Mouse (Mus musculus): ENCODE data around the gene Eef2k. TPM values are rescaled to one million over a fixed set of nuclear protein-coding genes. Genes with fewer than 3 reads are reported as not detected.
A peak's percentile ranks its signal among the peaks of the same experiment; 100 is the strongest.

Eef2k gene
- total RNA-seq, 2 experiments from 2014 or later, result 56.3 to 60.9 TPM

DNA sequence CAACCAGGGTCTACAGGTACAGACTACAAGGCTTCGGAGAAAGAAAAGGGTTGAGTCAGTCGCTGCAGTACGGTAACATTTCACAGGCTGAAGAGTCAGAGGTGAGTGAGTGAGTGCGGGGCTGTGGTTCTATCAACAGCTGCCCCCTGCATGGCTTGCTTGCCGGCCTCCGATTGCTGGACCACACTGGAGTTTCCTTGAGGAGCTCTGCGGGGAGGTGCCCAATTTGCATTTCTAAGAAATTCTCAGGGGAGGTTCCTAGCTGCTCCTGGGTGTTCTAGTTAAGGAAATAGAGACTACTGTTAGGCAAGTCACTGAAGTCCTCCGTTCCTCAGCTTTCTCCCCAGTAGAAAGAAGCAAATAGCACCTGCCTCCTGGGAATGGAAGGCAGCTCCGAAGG lies 2.1 kb downstream of the Eef2k start:
- no peak for DNase-seq

DNA sequence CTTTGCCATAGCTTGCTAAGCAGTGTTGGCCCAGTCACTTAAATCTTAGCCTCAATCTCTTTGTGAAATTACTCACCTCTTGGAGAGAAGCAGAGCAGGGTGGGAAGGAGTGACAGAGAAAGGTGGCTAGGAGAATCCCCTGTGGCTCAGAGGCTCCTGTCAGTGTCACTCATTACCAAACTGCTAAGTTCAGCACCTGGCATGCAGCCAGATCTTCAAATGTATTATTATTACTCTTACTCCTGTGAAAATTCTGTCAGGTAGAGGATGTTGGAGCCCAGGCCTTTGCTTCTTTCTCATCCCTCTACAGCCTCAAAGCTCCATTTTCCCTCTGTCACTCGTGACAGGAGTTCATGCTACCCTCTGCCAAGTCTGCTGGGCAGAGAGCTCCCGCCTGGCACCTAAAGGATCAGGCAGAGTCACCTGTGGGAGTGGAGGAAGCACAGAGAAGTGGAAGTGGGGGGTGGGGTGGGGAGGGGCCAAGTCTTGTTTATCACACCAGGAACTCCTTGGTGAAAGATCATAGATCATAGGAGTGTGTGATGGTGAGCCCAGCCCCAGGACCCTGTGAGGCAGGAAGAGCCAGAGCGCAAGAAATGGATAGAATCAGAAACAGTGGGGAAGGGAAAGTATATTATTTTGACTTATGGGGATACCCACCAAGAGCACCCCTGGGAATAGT lies 6.3 kb downstream of the Eef2k start:
- no peak for DNase-seq

DNA sequence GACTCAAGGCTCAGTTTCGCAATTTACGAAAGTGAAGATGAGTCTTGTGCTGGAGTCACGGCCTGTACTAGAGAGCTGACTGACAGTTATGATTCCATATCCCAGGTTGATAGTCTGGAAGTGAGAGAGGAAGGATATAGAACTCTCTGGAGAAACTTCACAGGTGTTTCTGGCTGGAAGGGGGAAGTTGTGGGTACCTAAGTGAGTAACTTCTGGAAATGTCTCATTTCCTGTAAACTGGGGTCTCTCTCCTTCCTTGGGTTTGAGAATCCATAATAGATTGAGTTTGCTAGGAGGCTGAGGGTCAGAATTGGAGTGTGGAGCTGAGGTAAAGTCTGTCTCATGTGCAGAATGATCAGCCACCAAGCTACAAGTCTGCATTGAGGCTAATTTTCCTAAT lies 7.5 kb downstream of the Eef2k start:
- no peak for DNase-seq

DNA sequence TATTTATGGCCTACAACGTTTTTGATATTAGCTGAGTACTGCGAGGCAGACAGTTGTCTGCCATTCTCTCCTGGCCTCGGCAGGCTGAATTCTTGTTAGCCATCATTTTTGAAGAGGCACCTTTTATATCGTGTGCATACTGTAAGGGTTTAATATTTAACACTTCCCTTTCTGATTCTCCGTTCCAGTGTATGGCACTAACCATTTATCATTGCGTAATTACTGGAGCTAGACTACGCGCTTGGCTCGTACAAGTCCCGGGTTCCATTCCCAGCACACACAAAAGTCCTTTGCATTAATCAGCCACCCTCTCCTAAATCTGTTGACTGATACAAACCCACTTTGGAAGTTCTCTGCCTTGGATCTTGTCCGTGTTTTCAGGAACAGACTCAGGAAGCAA lies 17.2 kb downstream of the Eef2k start:
- DNase-seq, result no peak

DNA sequence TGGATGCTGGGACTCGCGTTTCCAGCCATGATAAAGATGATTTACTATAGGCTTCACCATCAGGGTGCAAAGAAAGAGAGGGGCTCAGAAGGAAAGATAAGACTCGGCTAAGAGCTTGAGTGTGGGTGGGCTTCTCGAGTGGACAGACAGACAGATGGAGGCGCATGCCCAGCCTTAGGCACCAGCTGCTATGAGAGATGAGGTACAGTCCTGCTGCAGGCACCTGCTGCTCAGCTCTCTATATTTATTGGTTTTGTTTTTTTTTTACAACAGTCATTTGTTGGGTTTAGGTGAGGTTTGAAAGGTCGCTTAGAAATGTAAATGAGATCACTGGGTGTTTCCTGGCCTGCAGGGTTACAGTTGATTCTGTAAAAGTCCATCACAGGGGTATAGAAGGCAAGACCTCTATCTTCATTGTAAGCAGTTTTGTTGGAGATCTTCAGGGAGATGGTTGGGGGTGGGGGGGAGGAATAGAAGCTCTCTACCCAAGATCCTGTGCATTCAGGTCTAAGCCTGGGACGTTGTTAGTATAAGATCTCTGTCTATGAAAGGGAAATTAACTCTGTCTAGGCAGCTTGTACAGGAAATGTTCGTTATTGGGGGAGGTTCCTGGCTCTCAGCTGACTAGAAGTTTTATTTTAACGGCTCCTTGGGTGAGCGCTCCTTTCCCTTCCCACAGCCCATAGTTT lies 18.3 kb downstream of the Eef2k start:
- no peak for DNase-seq

DNA sequence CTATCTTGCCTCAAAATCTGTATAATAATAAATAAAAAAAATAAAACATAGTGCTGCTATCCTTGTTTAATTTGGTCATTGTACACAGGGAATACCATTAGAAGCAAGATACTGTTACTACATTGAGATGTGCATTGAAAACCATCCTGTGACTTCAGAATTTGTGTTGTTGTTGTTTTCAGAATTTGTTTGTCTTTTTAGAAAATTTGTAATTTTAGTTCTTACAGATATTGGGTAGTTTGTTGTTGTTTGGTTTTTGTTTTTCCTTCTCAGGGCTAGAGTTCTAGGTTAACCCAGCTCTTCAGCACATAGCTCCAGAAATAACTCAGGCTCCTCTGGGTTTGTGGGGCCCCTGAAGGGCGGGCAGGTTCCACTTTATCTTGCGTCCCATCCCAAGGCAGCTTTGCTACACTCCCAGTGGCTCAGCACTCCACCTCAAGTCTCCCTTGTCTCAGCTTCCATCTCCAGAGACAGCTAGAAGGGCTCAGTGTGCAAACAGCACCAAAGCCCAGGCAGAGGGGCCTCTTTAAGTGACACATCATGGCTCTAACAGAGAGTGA lies 18.9 kb downstream of the Eef2k start:
- no peak for DNase-seq

DNA sequence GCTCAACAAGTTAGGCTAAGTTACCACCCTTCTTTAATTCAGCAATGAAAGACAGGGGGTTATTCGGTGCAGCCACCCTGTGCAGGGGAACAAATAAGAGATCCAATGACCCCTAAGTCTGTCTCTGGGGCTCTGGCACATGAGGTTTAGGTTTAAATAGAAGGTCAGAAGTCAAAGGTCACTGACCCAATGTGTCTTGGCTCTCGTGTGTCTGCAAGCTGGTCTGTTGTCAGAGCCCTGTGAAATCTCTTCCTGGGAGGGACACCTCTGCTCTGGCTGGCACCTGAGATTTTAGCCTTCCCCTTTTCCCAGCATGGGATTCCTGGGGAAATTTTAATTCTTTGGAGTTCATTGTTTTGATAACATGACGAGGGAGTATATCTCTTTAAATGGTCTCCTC lies 19.6 kb downstream of the Eef2k start:
- no peak for DNase-seq

DNA sequence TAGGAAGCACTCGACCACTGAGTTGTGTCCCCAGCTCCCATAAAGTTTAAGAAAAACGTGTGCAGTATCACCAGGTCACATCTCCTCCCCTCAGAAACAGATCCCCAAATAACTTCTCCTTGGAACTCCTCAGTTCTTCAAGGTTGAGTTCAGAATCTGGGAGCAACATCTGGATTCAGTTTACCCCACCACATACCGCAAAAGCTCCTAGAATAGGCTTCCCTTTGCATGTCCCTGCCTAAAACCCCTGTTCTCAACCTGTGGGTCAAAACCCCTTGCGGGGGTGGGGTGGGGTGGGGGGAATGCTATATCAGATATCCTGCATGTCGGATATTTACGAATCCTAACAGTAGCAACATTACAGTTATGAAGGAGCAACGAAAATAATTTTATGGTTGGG lies 20.0 kb downstream of the Eef2k start:
- DNase-seq, result no peak

DNA sequence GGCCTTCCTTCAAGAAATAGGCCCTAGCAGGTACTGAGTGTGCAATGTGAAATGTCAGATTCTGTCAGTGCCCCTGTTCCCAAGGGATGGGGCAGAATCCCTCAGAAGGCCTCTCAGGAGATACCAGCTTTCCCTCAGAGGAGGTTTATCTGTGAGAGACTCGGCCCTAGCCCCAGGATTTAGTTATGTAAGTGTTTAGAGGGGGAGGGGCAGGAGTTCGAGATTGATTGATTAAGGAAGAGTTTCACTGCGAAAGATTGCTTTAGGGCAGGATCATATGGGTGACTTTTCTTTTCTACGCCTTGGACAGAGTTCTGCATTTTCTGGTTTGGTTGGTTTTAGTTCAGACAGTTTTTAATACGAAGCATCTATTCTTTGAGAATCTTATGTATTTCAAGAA lies 20.8 kb downstream of the Eef2k start:
- no peak for DNase-seq

DNA sequence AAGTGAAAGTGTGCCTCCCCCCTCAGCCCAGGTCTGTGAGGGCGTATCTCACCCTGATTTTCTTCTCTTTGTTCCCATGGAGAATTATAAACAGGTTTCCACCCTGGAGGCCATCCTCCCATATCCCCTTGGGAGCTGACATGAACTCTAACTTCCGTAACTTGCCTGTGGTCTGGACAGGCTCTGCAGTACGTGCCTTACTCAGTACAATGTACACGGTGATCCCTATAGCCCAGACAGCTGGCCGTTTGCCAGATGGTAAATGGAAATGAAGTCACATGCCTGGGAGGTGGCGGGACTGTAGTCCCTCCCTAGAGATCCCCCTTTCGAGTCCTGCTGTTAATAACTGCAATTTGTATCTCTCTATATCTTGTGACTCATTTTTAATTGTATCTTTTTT lies 22.5 kb downstream of the Eef2k start:
- no peak for DNase-seq

DNA sequence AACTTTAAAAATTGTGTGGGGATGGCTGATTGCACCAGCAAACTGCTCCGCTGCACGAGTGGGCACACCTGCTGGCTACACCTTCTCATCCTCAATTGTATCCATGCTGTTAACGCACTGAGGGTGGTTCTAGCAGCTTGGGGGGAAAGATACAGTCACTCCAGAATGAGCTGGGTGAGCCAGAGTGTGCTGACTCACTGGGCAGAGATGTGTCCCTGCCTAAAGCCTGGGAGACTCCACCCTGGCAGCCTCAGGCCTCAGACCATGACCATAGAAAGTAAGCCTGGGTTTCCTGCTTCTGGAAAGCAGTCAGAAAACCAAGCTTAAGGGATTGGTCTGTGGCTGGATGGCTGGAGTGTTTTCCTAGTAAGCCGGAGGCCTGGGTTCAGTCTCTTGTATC lies 23.2 kb downstream of the Eef2k start:
- DNase-seq, result no peak

DNA sequence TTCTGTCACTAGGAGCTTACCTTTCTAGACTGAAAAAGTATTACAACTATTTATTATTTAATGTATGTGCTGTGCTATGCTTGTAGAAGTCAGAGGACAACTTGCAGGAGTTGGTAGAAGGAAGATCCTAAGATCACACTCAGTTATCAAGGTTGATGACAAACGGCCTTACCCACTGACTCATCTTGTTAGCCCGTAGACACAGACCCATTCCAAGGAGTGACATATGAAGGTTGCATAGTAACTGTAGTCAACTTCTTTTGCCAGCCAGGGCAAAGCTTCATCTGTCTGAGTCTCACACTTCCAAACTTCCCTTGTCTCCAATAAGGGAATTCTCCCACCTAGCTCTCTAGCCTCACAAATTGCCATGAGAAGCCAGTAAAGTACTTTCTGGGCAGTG lies 24.1 kb downstream of the Eef2k start:
- DNase-seq, result no peak

DNA sequence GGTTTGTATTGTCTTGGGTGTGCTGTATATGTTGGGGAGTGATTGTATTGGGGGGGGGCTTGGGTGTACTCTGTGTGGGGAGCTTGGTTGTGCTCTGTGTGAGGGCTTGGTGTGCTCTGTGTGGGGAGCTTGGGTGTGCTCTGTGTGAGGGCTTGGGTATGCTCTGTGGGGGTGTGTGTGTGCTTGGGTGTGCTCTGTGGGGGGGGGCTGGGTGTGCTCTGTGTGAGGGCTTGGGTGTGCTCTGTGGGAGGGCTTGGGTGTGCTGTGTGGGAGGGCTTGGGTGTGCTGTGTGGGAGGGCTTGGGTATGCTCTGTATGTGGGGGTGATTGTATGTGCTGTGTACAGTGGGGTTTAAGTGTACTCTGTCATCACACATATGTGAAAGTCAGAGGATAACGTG lies 25.1 kb downstream of the Eef2k start:
- no peak for DNase-seq

DNA sequence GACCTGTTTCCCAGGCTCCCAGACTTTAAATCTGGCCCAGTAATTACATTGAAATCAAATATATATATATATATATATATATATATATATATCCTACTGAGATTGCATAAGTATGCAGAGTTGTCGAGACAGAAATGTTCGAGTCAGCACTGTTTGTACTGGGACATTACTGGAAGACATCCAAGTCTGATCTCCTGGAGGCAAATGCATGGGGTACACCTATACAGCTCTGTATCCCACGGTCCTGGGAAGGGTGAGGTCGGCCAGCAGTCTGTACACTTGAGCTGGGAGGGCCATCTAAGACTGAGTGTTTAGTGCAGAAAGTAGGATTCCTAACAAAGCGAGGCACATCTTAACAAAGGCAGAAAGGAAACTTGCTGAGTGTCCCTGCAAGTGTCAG lies 27.3 kb downstream of the Eef2k start:
- no peak for DNase-seq

DNA sequence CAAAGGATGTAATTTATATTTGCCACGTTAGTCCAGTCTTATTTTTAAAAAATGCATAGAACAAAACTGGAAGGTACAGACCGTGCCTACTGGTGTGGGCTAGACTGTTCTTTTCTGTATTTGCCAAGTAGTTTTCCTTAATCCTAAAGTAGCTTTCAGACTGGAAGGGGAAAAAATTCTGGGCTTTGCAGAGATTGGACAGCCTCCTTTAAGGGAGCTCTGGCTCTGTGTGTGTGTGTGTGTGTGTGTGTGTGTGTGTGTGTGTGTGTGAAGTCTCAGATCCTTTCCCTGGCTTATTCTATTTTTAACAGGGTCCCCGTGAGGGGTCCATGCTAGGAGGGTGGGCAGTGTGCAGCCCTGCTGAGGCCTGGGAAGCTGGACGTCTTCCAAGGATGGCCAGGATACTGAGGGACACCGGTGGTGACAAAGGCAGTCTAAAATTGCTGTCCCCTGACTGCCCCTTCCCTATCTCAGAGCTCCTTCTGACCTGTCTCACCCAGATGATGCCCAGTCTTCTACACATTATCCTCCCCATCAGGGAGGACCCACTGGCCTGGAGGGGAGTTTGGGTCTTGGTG lies 27.9 kb downstream of the Eef2k start:
- DNase-seq, result no peak

DNA sequence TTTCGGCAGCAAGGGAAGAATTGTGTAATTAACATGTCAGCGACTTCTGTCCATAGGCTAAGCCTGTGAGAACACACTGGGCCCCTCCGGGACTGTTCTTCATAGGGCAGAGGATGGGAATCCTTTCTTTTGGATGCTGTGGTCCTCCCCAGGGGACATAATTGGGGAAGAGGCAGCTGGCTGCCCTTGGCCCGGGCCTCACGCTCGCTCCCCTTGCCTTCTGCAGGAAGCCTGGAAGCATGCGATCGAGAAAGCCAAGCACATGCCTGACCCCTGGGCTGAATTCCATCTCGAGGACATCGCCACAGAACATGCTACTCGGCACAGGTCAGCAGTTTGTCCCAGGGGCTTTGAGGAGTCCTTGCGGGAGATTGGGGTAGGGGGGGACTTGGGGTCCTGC lies 30.5 kb downstream of the Eef2k start:
- DNase-seq, result peak; percentile 22

DNA sequence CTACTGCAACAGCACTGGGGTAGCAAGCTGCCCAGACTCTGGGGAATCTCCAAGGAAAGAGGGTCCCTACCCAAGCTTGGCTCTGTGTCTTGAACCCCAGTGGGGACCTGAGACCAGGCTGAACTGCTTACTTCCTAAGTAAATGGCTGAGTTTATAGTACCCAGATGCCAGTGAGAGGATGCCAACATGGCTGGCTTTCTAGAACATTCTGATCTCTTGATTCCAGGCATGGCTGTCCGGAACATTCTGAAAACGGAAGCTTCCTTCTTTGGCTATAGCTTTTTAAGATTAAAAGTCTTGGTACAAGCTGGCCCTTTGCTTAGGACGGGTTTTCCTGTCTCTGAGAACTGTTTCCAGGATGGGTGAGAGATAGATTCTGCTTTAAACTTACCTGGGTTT lies 31.4 kb downstream of the Eef2k start:
- no peak for DNase-seq

DNA sequence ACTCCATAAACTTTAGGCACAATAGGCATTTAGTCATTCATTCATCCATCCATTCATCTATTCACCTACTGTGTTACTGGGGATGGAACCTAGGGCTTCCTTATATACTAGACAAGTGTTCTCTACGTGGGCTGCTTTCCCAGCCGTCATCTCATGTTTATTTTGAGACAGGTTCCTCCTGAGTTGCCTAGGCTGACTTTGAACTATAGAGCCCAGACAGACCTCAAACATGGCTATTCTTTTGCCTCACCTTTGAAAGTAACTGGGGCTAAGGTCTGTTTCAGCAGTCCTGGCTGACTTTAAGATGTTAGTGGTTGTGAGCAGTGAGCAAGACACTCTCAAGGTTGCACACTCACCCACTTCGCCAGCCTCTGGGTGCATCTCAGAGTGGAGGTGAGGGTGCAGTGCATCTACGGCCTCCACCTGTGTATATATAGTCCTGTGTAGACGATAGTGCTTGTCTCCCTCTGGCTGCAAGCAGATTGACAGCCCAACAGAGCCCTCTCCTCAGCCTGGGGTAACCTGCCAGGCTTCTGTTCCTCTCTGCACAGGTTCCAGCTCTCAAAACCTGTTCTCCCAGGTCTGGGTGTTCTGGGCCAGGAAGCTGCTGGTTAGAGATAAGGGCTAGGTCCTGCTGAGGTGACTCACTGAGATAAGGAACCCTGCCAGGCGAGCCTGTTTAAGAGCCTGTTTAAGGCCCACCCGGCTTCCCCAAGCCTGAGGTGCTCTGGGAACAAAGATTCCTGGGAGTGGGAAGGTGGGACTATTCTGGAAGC lies 32.3 kb downstream of the Eef2k start:
- no peak for DNase-seq

DNA sequence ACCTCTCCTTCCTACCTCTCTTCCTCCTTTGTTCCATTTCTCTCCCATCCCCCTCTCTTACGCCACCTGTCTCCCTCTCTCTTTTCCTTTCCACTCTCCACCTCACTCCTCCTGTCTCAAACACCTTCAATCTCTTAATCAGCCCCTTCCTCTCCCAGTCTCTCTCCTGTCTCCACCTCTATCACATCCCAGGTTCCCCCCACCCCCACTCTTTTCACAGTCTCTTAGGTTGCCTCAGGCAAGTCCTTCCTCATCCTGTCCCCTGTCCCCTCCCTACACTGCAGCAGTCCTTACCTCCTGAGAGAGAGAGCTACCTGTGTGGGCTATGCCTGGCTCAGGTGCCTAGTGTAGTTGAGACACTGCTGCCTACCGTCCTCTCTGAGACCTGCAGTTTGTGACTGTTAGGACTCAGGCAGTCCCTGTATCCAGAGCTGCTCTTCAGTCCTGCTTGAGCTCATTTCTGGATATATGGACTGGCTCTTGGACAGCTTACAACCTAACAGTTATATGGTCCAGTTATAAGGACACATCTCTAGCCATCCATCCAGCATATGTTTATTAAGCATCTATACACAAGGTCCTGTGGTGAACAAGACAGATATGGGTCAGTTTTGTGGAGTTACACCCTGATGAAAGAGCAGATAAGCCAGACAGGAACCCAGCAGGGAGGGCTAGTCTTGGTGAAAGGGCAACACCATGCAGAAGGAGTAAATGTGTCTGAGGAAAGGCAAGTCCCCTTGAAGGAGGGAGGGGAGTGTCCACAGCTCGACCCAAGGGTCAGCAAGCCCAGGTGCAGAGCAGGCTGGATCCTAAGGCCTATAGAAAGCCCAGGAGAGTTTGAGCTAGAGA lies 33.1 kb downstream of the Eef2k start:
- no peak for DNase-seq

DNA sequence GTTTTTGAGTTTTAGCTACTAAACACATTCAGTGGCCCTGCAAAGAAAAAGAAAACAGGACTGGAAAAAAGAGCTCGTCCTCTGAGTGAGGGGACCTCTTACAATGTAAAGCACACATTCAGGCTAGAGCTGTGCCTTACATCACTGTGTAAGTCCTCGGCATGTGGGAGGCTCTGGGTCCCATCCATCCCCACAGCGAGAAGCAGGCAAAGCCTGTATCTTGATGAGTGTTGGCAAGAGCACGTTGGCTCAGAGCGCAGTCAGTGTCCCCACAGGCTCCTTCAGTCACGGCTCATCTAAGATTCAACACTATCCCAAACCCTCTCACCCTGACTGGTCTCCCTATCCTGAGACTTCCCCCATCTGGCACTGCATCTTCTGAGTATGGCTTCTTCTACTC lies 35.6 kb downstream of the Eef2k start:
- DNase-seq, result no peak

DNA sequence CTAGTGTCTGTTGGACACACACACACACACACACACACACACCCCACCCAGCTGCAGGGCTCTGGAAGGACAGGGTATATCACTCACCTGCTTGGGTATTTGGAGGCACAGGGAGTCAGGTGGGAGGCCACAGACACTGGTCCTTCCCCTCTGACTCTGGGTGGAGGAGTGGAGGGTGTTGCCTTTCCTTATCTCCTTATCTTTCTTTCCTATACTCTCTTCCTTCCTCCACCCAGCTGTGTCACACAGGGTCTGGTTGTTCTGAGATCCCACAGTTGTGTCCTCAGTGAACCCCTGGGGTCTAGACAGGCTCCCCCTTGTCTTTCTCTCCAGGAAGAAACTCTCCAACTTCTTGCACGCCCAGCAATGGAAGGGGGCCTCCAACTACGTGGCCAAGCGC lies 37.3 kb downstream of the Eef2k start:
- DNase-seq, result no peak

DNA sequence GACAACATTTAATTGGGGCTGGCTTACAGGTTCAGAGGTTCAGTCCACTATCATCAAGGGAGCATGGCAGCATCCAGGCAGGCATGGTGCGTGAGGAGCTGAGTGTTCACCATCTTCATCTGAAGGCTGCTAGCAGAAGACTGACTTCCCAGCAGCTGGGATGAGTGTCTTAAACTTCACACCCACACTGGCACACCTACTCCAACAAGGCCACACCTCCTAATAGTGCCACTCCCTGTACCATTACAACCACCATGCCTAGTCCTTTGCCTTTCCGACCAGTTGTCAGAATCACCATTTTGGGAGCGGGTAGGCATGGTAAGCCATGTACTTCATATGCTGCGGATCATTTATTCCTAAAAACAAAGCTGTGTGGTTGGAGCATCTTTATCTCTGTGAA lies 38.1 kb downstream of the Eef2k start:
- no peak for DNase-seq

All from gastrocnemius, postnatal 10 days (tissue).